Mouse (Mus musculus) retina, postnatal 7 days (tissue): ENCODE measurements at regions not wholly inside any gene's neighbourhood (a gene's known extent, or its start where the extent isn't known, plus 50 kb on each side); places are given as distances from the start of the nearest gene placed in this dataset.
"Not testable (repeated sequence)": the region's sequence is repeated elsewhere in the genome, so short reads cannot be mapped to it uniquely, and the experiment has no call there.

Experiments
- DNase-seq: peaks from one replicate; pipeline ENCODE4 v3.0.0-alpha.2; 2012; ENCODE audit warnings: low read depth, low spot score

DNA sequence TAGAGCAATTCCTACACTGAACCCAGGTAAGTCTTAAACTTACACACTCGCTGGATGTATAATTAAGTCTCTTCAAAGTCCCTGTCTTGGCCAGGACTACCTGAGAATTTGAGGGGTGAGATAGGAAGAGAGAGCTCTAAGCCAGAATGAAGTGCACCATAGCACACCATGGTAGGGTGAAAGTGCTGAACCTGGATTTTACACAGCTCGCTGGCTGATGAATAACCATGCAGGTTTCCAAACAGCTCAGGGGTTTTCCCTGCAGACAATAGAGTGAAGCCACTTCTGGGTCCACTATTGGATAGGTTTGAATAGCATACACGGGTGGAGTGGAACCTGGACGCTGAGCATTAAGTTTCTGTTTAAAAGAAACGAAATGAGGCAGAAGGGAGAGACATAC lies 180.7 kb upstream of the Plxna2 start:
- no peak for DNase-seq

- no peak for DNase-seq
These were observed 183.0 kb upstream of the Plxna2 start for GRCm38 (mm10) chr1:194435060-194435459.

- DNase-seq = no peak
These were observed 189.4 kb upstream of the Plxna2 start for GRCm38 (mm10) chr1:194428586-194428985.

DNA sequence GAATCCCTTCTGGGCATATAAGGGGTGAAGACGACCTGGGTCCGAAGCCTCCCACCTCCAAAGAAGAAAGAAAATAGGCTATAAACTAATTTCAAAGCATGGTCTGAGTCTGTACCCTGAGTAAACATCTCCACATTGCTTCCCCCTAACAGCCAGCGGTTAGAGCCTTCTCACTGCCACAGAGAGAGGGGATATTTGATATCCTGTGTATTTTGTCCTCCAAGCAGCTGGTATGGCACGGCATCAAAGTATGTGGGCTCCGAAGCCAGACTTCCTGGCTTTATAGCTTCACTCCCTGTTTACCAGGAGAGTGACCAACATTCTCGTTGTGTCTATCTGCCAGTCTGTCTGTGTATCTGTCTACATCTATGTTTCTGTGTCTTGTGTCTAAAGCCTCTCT lies 191.7 kb upstream of the Plxna2 start:
- DNase-seq = no peak

GRCm38 (mm10) chr1:194424201-194424600 lies 193.8 kb upstream of the Plxna2 start:
- no peak for DNase-seq

GRCm38 (mm10) chr1:194412193-194412592 lies 205.8 kb upstream of the Plxna2 start:
- DNase-seq = no peak

DNA sequence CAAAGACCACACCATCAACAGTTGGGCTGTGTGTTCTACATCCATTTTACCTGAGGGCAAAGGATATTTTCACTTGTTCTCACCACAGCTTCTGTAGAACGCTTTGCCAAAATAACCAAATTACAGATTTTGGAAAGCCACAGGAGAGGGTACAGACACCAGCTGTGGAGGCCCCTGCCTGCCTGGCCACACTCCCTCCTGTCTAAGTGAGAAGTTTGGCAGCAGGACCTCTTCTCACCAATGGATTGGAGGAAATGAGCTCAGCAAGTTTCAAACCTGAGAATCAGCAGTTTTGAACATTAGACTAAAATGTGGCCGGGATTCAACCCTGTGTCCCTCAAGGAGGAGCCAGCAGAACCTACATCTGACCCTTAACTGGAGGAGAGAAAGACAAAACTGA lies 206.2 kb upstream of the Plxna2 start:
- DNase-seq = no peak

DNA sequence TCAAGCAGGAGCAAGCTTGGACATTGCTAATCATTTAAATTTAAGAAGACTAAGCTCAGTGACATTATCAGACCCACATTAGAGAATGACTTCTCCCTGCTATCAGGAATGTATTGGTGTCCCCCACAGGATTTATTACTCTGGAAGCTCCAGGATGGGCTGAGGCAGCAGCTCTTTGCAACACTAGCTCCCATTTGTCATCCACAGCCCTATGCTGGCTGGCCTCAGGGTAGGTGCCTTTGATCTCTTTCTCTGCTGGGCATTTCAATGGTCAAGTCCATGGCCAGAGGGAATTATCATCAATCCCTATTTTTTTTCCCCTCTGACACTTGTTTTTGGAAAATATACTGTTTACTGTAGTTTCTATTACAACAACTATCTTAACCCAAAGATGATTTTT lies 218.7 kb upstream of the Plxna2 start:
- no peak for DNase-seq

GRCm38 (mm10) chr1:194396754-194397460 lies 221.1 kb upstream of the Plxna2 start:
- no peak for DNase-seq

DNA sequence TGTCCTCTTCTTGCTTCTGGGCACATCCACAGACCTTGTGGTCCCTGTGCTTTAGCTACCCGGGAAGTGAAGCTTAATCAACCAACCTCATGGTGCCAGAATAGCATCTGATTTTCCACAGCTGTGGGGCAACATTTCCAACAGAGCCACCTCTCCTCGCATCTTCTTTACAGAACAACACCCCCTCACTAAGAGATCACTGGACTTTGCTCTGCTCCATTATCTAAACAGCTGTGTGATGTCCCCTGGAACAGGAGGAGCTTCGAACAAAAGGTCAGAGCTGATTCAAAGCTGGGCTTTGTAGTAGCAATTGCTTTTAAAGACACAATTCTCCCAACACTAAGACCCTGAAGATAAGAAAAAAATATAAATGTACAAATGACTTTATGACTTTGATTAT lies 224.3 kb upstream of the Plxna2 start:
- no peak for DNase-seq

DNA sequence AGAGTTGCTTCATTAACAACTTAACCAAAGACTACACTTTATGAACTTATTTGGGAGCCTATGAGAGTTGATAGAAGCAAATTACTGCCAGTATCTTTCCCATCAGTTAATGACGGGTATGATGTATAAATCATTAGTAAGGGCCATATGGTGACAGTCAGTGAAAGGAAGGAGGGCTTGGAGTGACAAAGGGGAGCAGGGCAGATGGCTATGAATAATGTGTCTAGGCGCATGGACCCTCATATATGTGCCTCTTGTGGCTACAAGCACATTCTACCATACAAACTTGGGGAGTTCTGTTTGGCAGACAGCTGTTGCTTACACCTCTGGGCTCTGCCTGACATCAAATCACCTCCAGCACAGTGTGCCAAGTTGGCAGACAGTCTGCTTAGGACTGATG lies 227.8 kb upstream of the Plxna2 start:
- DNase-seq = no peak

DNA sequence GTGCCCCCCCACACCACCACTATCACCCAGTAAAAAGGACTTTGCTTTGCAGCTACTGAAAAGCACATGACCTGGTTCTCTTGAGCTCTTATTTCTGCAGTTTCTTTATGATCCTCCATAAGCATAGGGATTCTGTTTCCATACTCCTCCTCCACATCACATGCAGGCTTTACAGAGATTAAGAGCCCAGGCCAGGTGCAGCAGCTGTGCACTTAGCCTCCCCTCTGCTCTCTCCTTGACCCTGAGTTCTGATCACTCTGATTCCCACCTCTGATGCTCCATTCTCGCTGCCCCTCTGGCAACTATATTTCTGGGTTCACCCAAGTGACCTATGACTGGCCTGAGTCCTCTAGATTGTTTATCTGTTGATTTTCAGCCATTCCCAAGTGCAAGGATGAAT lies 239.9 kb upstream of the Plxna2 start:
- DNase-seq = no peak

GRCm38 (mm10) chr1:194373511-194373910 lies 244.5 kb upstream of the Plxna2 start:
- not testable (repeated sequence) for DNase-seq

DNA sequence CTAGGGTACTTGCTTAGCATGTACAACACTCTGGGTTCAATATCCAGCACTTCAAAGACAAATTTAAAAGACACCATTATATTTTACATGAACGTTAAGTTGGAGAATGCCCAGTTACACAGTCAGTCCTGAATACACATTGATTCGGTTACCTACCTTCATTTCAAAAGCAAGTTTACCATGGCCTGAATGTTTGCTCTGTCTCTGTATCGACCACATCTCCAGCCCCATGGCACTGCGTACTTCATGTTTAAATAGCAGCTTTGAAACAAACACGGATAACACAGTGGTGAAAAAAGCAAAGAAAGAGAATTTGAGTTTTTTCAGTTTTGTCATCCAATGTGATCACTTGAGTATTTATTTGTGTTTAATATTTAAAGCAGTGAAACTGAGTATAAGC lies 254.1 kb upstream of the Plxna2 start:
- no peak for DNase-seq

DNA sequence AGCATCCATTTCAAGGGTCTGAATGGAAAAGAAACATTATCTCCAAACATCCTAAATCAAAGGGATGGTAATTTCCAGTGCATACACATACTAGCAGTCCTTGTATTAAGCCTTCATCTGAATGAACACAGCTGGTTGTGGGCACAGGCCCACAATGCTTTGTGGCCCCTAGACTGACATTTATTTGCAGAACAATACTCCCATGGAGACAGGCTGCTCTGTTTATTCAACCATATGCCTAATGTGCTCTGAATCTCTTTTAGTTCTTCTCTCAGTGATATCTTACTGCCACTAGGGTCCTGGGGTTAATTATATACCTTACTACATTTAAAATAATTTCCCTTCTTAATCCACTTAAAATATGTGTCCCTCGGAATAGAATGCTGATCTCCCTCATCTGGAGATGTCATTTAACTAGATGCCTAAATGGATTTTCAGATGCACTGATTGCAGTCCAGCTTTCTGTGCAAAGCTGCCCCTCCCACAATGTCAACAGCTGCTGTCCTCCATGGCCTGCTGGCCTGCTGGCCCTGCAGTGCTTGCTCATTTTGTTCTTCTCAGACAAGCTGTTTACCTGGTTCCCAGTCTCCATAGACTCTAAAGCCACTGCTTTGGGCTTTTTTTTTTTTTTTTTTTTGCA lies 254.8 kb upstream of the Plxna2 start:
- no peak for DNase-seq

- no peak for DNase-seq
These were observed 255.7 kb upstream of the Plxna2 start for GRCm38 (mm10) chr1:194362298-194362697.

- no peak for DNase-seq
These were observed 256.7 kb upstream of the Plxna2 start for GRCm38 (mm10) chr1:194361316-194361715.

- DNase-seq = no peak
These were observed 263.5 kb upstream of the Plxna2 start for GRCm38 (mm10) chr1:194354332-194355120.

GRCm38 (mm10) chr1:194345304-194346033 lies 272.5 kb upstream of the Plxna2 start:
- no peak for DNase-seq

- no peak for DNase-seq
These were observed 275.4 kb upstream of the Plxna2 start for GRCm38 (mm10) chr1:194342568-194342967.

DNA sequence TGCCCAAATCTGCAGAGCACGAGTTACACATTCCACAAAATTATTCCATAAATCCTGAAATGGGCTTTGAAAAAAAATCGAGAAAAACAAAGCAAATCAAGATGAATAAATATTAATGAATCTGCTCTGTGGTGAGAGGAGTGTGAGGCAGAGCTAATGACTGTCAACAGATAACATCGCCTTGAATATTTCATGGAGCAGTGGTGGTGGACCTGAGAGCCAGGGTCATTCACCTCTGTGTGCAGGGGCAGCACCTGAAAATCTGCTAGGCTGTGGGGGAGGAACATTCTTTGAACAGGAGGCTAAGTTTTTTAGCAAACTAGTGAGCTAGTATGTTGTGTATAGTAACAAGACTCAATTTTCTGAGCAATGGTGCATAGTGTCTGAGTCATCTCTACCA lies 276.3 kb upstream of the Plxna2 start:
- DNase-seq = no peak
